In genomic region chr2:118920428-118920827, GRCm38 (mm10) we compare ENCODE assay signal across 18 mouse cellular contexts. TPM values are rescaled to one million over a fixed set of nuclear protein-coding genes. Genes with fewer than 3 reads are reported as not detected.
DNase-seq lines count a peak whose midpoint lies in the region; TF ChIP-seq lines count a peak whose summit lies in the region.
"Had no signal": no experiment of that assay in that cellular context is flagged by ENCODE, and none has a peak within 500 bp of the region (broad histone marks: within the 10 kb centered on the region; RNA-seq: fewer than 3 reads in every experiment).

No protein-coding gene starts in this region.

- intact Hi-C loops in gastrocnemius, adult 2 months (cut with DNase I), result no loop called here

- H3K4me3 ChIP-seq in gastrocnemius, adult 2 months, result no peak overlapping the region
- H3K4me3 ChIP-seq: forebrain, embryonic 10.5 days; forebrain, embryonic 13.5 days; heart, embryonic 13.5 days had no signal

- H3K27ac ChIP-seq in gastrocnemius, adult 2 months, result no peak overlapping the region
- H3K27ac ChIP-seq: forebrain, embryonic 10.5 days; forebrain, embryonic 13.5 days; heart, embryonic 13.5 days; hindbrain, embryonic 14.5 days; hindbrain, postnatal 0 days had no signal

- DNase-seq in cerebellum, adult 11-12 months, result peak; percentile 49
- no peak for DNase-seq in cerebellum, adult 9-11 months
- DNase-seq in gastrocnemius, adult 2 months, result peak; percentile 49
- DNase-seq in gastrocnemius, adult 18-20 months (ENCODE audit: low spot score), result no peak
- DNase-seq in Muller cell, postnatal 12 days (ENCODE audit: inconsistent ontology term), result peak; percentile 17
- no peak for DNase-seq in kidney, adult 11 months
- DNase-seq: adrenal gland, adult 2 months; adrenal gland, postnatal 14 days; B cell, adult 2 months; heart, adult 18-20 months; heart, postnatal 14 days; heart, postnatal 4 days; kidney, adult 2 months had no signal

- TF ChIP-seq CTCF in gastrocnemius, adult 2 months (IDR thresholded peaks at IDR 0.05), result no peak

RNA-seq across cellular contexts. Expression of gene Chst14, which starts 5.9 kb away (rescaled TPM):
- total RNA-seq in gastrocnemius, adult 2 months (2021), result 1 to 10 TPM; 1.6 to 2.3 TPM
- total RNA-seq in gastrocnemius, adult 18-20 months (2021), result 1 to 10 TPM; 1.7 to 2.3 TPM

RNA-seq across cellular contexts. Expression of gene Bahd1, which starts 20.3 kb away (rescaled TPM):
- 1 to 10 TPM; 5.2 to 6.4 TPM for total RNA-seq in gastrocnemius, adult 2 months (2021)
- 1 to 10 TPM; 4.5 to 6.0 TPM for total RNA-seq in gastrocnemius, adult 18-20 months (2021)

RNA-seq across cellular contexts. Expression of gene Ivd, which starts 58.7 kb away (rescaled TPM):
- 100 to 1,000 TPM; 122 to 189 TPM for total RNA-seq in gastrocnemius, adult 2 months (2021)
- total RNA-seq in gastrocnemius, adult 18-20 months (2021), result 100 to 1,000 TPM; 122 to 164 TPM

Comparison
In these comparisons a context has a peak if more than half of its experiments do, and no peak if none do; other contexts are left out.
1. DNase-seq: peak in cerebellum, adult 11-12 months (single experiment), gastrocnemius, adult 2 months (single experiment) and Muller cell, postnatal 12 days (single experiment); none in cerebellum, adult 9-11 months (single experiment), gastrocnemius, adult 18-20 months (single experiment) and kidney, adult 11 months (single experiment).